Mouse (Mus musculus) limb, embryonic 14.5 days (tissue): ENCODE results near the gene Dglucy. TPM values are rescaled to one million over a fixed set of nuclear protein-coding genes. Genes with fewer than 3 reads are reported as not detected.

Source experiments
- ATAC-seq: fragments of 200-750 bp; cut with Nextera tagmentation; 2 replicates; pipeline ENCODE4 v1.8.0; 2017; ENCODE audit warnings: low read depth, moderate number of reproducible peaks, moderate TSS enrichment; ENCODE audit not compliant: low FRiP score
- DNase-seq: peaks from one replicate; pipeline ENCODE4 v3.0.0-alpha.2; 2015; ENCODE audit warnings: low spot score
- H3K27ac ChIP-seq: fragments of 300-500 bp; sonication (generic); replicated peaks from 2 replicates; pipeline ENCODE4 v1.5.1; 2014; ENCODE audit warnings: low read depth, mild to moderate bottlenecking, low read length, moderate library complexity, mixed read lengths
- H3K27me3 ChIP-seq: fragments of 300-500 bp; sonication (generic); 2 replicates; pipeline ENCODE4 v1.6.1; 2014; ENCODE audit warnings: low read length, mixed read lengths; ENCODE audit not compliant: control insufficient read depth, insufficient read depth
- H3K36me3 ChIP-seq: fragments of 300-500 bp; sonication (generic); 2 replicates; pipeline ENCODE4 v1.6.1; 2014; ENCODE audit warnings: mild to moderate bottlenecking, low read length, moderate library complexity, mixed read lengths; ENCODE audit not compliant: control insufficient read depth, insufficient read depth
- H3K4me1 ChIP-seq: fragments of 300-500 bp; sonication (generic); 2 replicates; pipeline ENCODE4 v1.6.1; 2014; ENCODE audit warnings: antibody characterized with exemption, low read length, mixed read lengths; ENCODE audit not compliant: control insufficient read depth, insufficient read depth
- H3K4me2 ChIP-seq: fragments of 300-500 bp; sonication (generic); replicated peaks from 2 replicates; pipeline ENCODE4 v1.6.1; 2014; ENCODE audit warnings: low read depth, mild to moderate bottlenecking, low read length, moderate library complexity; ENCODE audit not compliant: severe bottlenecking
- H3K4me3 ChIP-seq: fragments of 300-500 bp; sonication (generic); replicated peaks from 2 replicates; pipeline ENCODE4 v1.5.1; 2014; ENCODE audit warnings: low read length
- H3K9ac ChIP-seq: fragments of 300-500 bp; sonication (generic); 2 replicates; pipeline ENCODE4 v1.6.1; 2014; ENCODE audit warnings: mild to moderate bottlenecking, low read depth, low read length, moderate library complexity; ENCODE audit not compliant: severe bottlenecking
- H3K9me3 ChIP-seq: fragments of 300-500 bp; sonication (generic); 2 replicates; pipeline ENCODE4 v1.6.1; 2016; ENCODE audit warnings: low read length; ENCODE audit not compliant: control insufficient read depth
- POLR2A ChIP-seq: fragments of 200-500 bp; IDR thresholded peaks from 2 replicates; pipeline ENCODE4 v1.8.0; 2012; ENCODE audit warnings: inconsistent platforms, mild to moderate bottlenecking, moderate library complexity, borderline replicate concordance; ENCODE audit not compliant: insufficient read depth, insufficient read length; ENCODE audit errors: extremely low read depth
- WGBS: fragments of 180-500 bp; shearing (Covaris S2); extraction: QIAGEN DNeasy Blood & Tissue Kit; methylation state at CpG from one replicate; pipeline ENCODE4 v1.1.7; 2014; 5-methylcytosine and 5-hydroxymethylcytosine counted together
- polyA plus RNA-seq, 2 experiments: library from polyadenylated mRNA; depleted of rRNA in 1 of 2; stranded (reverse) in 1 of 2; unstranded in 1 of 2; fragments of >200 nt; fragmentation: Nextera tagmentation in 1 of 2; extraction: Ambion mirVana in 1 of 2; gene quantifications; 2 replicates each; pipeline versions ENCODE4 v1.2.1 to v1.2.3; 2012 to 2014

Gene Dglucy
- polyA plus RNA-seq, 2 experiments: 2.0 to 3.1 TPM

DNA sequence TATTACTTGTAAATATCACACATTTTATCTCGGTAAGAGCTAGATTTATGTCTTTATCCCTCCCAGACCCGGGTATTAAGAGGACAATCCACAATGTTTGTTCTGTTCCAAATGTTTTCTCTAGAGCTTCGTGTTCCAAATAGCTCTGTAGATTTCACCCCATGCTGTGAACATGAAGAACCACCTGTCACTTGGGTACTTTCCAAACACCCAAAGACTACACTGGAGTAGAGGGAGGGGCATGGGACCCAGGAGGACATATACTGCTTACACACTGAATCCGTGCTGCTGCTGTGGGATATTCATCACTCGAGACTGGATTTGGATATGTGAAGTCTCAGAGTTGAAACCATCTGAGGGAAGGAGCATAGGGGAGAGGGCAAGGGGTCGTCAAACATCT, 130.9 kb downstream of the Dglucy start:
- Histone ChIP-seq H3K9ac (no peak overlapping the region), H3K27me3 (peaks cover 18% of the 10 kb centered on the region; the same call in 1 of the 2 replicates), H3K36me3 (no peaks in the 10 kb centered on the region), H3K4me3 (no peak overlapping the region), H3K9me3 (no peaks in the 10 kb centered on the region), H3K4me2 (no peak overlapping the region), H3K27ac (no peak overlapping the region), H3K4me1 (peaks cover 2% of the 10 kb centered on the region; the same call in 1 of the 2 replicates)
- ATAC-seq (no peak), DNase-seq (no peak)
- no peak for TF ChIP-seq POLR2A
- WGBS: 55% methylated on average over 6 of the region's 6 CpGs

DNA sequence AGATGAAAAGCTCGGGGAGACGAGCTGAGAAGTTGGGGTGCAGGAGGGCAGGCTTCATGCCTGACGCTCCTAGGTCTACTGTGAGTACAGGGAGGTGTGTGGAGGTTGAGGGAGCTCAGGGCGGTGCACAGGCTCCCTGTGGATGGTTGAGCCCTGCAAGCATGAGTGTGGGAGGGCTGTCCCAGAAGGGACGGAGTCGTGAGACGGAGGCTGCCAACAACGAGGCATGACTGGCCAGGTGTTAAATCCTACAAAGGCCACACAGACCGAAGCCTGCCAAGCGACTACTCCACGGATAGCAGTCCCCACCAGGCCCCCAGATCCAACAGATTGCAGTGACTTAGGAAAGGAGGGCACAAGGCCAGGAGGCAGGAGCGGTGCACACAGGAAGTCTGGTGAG, 131.9 kb downstream of the Dglucy start:
- H3K27me3 ChIP-seq: peaks cover 18% of the 10 kb centered on the region; the same call in 1 of the 2 replicates
- peaks cover 2% of the 10 kb centered on the region; the same call in 1 of the 2 replicates for H3K4me1 ChIP-seq
- no peak overlapping the region for H3K27ac ChIP-seq
- DNase-seq: no peak
- H3K36me3 ChIP-seq: no peaks in the 10 kb centered on the region
- no peaks in the 10 kb centered on the region for H3K9me3 ChIP-seq
- 58% methylated on average over 12 of the region's 12 CpGs for WGBS
- H3K4me3 ChIP-seq: no peak overlapping the region
- no peak overlapping the region for H3K4me2 ChIP-seq
- TF ChIP-seq POLR2A: no peak
- no peak for ATAC-seq
- no peak overlapping the region for H3K9ac ChIP-seq

DNA sequence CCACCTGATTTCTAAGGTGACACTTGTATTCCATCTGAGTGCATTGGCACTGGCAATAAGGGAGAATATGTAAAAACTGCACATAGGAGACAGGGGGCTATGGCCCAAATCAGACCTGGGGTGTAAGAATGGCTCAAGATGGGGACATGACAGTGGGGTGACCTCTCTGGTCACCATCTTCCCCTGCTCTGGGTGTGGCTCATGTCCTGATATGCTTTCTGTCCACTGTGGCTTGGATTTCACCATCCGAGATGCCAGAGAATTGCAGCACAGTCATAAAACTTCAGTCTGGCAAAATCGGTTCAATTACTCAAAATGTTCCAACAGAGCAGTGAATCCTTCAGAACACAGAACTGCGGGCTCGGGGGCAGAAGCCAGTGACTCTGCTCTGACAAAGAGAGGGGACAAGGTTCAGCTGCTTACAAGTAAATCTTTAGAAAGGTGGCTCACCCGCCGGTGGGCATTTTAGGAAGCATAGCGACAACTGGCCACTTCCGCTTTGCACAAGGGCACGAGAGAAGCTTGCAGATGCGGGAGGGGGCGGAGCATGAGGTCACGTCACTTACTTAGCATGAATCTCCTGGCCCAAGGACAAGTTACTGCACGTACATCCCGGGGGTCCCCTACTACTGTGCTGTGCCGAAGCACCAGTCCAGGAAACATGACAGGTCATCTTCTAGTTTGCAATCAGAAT, 145.9 kb downstream of the Dglucy start:
- H3K27me3 ChIP-seq: no peaks in the 10 kb centered on the region
- DNase-seq (no peak), ATAC-seq (no peak)
- TF ChIP-seq POLR2A: no peak
- H3K27ac ChIP-seq: no peak overlapping the region
- H3K4me1 ChIP-seq: no peaks in the 10 kb centered on the region
- H3K4me3 ChIP-seq: no peak overlapping the region
- no peak overlapping the region for H3K4me2 ChIP-seq
- H3K9me3 ChIP-seq: no peaks in the 10 kb centered on the region
- WGBS: 79% methylated on average over 15 of the region's 15 CpGs
- H3K36me3 ChIP-seq: peaks cover 4% of the 10 kb centered on the region; the same call in 1 of the 2 replicates
- no peak overlapping the region for H3K9ac ChIP-seq

DNA sequence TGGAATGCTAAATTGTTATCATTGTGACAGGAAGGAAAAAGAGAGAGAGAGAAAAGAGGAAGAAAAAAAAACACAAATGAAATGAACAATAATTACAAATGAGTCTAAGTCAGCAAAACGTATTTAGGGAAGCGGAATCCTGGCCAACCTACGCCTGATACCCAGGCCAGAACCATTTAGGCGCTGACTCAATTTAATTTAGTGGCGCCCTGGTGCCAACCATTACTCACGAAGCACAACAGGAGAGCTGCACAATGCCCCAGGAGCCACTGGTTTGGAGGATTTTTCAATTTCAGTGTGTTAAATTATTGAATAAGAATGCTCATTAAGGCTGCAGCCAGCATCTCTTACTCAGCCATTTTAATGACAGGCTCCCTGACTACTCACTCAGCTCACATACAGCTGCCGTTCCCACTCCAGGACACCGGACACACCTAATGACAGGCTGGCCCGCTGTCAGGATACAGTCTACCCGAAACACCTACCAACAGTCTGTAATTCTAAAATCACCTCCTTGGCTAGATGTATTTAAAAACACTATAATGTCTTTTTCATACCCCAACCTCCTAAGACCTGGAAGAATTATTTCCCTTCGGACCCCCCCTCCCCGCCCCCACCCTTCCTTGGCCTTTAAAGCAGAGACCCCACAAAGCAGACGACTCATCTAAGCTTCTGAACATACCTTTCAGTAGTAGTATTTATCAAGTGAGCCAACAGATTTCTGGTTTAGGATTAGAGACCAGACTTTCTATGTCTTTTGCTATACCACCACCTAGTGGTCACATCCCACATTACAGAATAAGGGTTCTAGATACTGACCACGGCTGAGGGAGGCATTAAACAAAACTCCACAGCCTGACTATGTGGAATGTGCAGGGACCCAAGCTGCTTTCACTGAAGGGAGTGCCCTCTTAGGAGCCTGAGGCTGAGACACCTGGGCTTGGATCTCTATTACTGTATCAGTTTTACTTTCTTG, 147.1 kb downstream of the Dglucy start:
- Histone ChIP-seq H3K4me3 (no peak overlapping the region), H3K27me3 (no peaks in the 10 kb centered on the region), H3K36me3 (peaks cover 4% of the 10 kb centered on the region; the same call in 1 of the 2 replicates), H3K9me3 (no peaks in the 10 kb centered on the region), H3K4me1 (no peaks in the 10 kb centered on the region), H3K27ac (no peak overlapping the region), H3K9ac (no peak overlapping the region), H3K4me2 (no peak overlapping the region)
- 67% methylated on average over 14 of the region's 14 CpGs for WGBS
- TF ChIP-seq POLR2A: no peak
- ATAC-seq (peak; percentile 62), DNase-seq (peak; percentile 91)

DNA sequence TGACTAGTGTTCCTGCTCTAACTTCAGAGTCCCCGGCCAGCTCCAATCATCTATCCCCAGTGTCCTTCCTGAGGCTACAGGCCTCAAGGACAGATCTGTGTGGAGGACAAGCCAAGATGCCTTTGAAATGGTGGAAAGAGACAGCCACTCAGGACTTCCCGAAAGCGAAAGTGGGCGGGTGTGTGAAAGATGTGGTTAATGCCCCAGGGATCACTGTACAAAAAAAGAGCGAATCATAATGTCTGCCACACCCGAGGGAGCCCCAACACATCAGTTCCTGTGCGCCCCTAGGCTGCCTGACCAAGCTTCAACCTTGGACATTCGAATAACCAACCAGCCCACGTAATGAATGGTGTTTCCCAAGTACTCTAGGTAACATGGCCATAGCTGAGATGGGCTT, 149.4 kb downstream of the Dglucy start:
- 93% methylated on average over 9 of the region's 9 CpGs for WGBS
- no peak for DNase-seq
- no peak overlapping the region for H3K9ac ChIP-seq

More for the DNA sequence above, 149.4 kb downstream of the Dglucy start:
- ATAC-seq: no peak
- no peak overlapping the region for H3K4me2 ChIP-seq
- no peaks in the 10 kb centered on the region for H3K4me1 ChIP-seq
- H3K9me3 ChIP-seq: no peaks in the 10 kb centered on the region
- H3K4me3 ChIP-seq: no peak overlapping the region
- TF ChIP-seq POLR2A: no peak
- no peaks in the 10 kb centered on the region for H3K27me3 ChIP-seq
- H3K27ac ChIP-seq: no peak overlapping the region
- H3K36me3 ChIP-seq: peaks cover 4% of the 10 kb centered on the region; the same call in 1 of the 2 replicates
